Mouse (Mus musculus): ENCODE measurements around the gene Prdx1.

GRCm38 (mm10) chr4:116659474-116659873, 25.9 kb upstream of the Prdx1 start:
- TF ChIP-seq POLR2A (IDR thresholded peaks at IDR 0.05; ENCODE audit: low read depth, low read length) (no peak), CTCF (IDR thresholded peaks at IDR 0.05; ENCODE audit: extremely low read depth, insufficient read depth, insufficient read length, insufficient replicate concordance) (no peak)

Data from spleen, adult 2 months (tissue).